Mouse (Mus musculus): ENCODE data around the gene 9930111J21Rik2. TPM values are rescaled to one million over a fixed set of nuclear protein-coding genes. Genes with fewer than 3 reads are reported as not detected.
"Not testable (repeated sequence)": the region's sequence is repeated elsewhere in the genome, so short reads cannot be mapped to it uniquely, and the experiment has no call there.

9930111J21Rik2 gene
- polyA plus RNA-seq, 1 experiment from 2014 or later: 0.13 TPM

DNA sequence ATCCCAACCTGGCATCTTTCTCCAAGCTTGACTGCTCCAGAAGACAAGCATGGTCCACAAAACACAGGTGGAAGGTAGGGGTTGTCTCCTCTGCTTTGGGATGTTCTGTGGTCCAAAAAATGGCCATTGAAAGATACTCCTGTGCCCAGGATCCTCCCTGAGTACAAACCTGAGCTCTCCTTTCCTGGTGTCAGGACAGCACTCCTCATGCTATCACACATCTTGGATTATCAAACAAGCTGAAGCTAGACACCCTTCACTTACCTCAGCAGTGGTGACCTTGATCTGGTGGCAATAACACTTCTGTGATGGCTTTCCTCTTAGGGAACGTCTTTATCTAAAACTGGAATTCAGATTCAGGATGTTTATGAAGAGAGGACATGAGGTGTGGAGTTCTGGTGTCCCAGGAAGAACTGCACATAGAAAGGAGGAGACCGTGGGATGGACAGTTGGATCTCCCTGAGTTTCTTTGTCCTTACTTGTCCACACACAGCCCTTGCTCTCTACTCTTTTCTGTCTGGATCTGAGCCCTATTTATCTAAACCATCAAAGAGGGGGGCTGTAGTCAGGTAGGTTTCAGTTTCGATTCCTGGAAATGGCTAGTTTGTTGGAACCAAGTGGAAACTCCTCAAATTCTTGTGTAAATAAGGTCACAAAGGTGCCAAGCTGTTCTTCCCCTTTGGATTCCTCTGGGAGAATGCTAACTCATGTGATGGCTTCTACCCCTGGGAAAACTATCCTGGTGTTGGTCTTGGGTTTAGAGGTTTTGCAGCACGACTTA lies 59.1 kb downstream of the 9930111J21Rik2 start, which contains the start of gene Gm12185:
TSS of gene Gm12185 (minus strand) at position 487 of the 781 bp plus-strand sequence.
- not testable (repeated sequence) for H3K4me1 ChIP-seq; H3K27me3 ChIP-seq; ATAC-seq; H3K4me3 ChIP-seq; H3K9ac ChIP-seq; H3K9me3 ChIP-seq (replicated peaks); H3K4me2 ChIP-seq; H3K27ac ChIP-seq; H3K36me3 ChIP-seq (ENCODE audit: poor library complexity, severe bottlenecking)
- 65% methylated on average over 4 of the region's 4 CpGs for WGBS

- not testable (repeated sequence) for H3K9me3 ChIP-seq (replicated peaks); H3K4me1 ChIP-seq; H3K27ac ChIP-seq; H3K4me3 ChIP-seq; H3K27me3 ChIP-seq; H3K36me3 ChIP-seq (ENCODE audit: poor library complexity, severe bottlenecking); H3K9ac ChIP-seq; H3K4me2 ChIP-seq; ATAC-seq
- WGBS: 88% methylated on average over 2 of the region's 2 CpGs
Observed at GRCm38 (mm10) chr11:48989981-48990380, 61.1 kb downstream of the 9930111J21Rik2 start.

- H3K4me3 ChIP-seq; H3K36me3 ChIP-seq (ENCODE audit: poor library complexity, severe bottlenecking); H3K27me3 ChIP-seq; H3K4me1 ChIP-seq; H3K9ac ChIP-seq; H3K27ac ChIP-seq; H3K4me2 ChIP-seq; ATAC-seq; H3K9me3 ChIP-seq (replicated peaks): not testable (repeated sequence)
- 86% methylated on average over 2 of the region's 3 CpGs for WGBS
Observed at GRCm38 (mm10) chr11:48988219-48988618, 62.8 kb downstream of the 9930111J21Rik2 start.

GRCm38 (mm10) chr11:48982848-48983247 lies 68.2 kb downstream of the 9930111J21Rik2 start:
- WGBS: no CpG with 5 or more reads among the region's 3 CpGs
- not testable (repeated sequence) for ATAC-seq; H3K36me3 ChIP-seq (ENCODE audit: poor library complexity, severe bottlenecking); H3K9me3 ChIP-seq (replicated peaks); H3K9ac ChIP-seq; H3K27me3 ChIP-seq; H3K4me2 ChIP-seq; H3K27ac ChIP-seq; H3K4me1 ChIP-seq; H3K4me3 ChIP-seq

- not testable (repeated sequence) for H3K9ac ChIP-seq; H3K4me2 ChIP-seq; H3K27me3 ChIP-seq; H3K27ac ChIP-seq; H3K4me1 ChIP-seq; H3K36me3 ChIP-seq (ENCODE audit: poor library complexity, severe bottlenecking); H3K4me3 ChIP-seq; H3K9me3 ChIP-seq (replicated peaks); ATAC-seq
- no CpG with 5 or more reads among the region's 5 CpGs for WGBS
Observed at GRCm38 (mm10) chr11:48980052-48980451, 71.0 kb downstream of the 9930111J21Rik2 start.

- not testable (repeated sequence) for H3K27ac ChIP-seq; H3K4me2 ChIP-seq; H3K27me3 ChIP-seq; H3K4me1 ChIP-seq; ATAC-seq; H3K36me3 ChIP-seq (ENCODE audit: poor library complexity, severe bottlenecking); H3K9me3 ChIP-seq (replicated peaks); H3K4me3 ChIP-seq; H3K9ac ChIP-seq
- WGBS: no CpG with 5 or more reads among the region's 3 CpGs
Observed at GRCm38 (mm10) chr11:48979251-48979650, 71.8 kb downstream of the 9930111J21Rik2 start, which contains the start of gene 9930111J21Rik1. Gene 9930111J21Rik1, minus strand, starts transcription at chr11:48979398.

DNA sequence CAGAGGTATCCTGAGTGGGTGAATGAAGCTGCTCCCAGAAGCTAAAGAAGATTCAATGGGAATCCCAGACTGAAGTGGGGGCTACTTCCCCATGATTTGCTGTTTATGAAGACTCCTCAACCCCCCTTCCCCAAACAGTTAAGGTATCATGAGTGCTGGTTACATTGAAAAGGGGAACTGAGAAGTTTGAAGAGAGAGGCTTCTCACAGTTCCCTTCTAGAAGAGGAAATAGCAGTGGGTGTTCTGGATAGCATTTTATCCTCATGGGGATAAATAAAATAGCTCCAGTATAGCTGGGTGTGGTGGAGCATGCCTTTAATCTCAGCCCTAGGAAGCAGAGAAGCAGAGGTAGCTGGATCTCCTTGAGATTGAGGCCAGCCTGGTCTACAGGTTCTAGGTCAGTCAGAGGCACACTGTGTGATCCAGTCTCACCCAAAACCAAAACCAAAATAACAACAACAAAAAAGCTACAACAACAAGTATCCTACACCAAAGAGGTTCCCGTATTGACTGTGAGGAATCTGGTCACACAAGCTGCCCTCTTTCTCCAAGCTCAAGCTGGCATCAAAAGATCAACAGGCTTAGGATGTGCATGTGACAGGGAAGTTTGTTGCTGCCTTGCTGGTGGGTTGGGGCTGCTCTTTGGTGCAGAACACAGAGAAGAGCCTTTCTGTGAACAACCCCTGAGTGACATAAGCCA lies 72.7 kb downstream of the 9930111J21Rik2 start, which contains the start of gene Olfr56:
TSS of gene Olfr56 (plus strand) at position 650 of the 700 bp plus-strand sequence.
- H3K4me2 ChIP-seq; H3K4me3 ChIP-seq; H3K36me3 ChIP-seq (ENCODE audit: poor library complexity, severe bottlenecking); H3K9ac ChIP-seq; H3K9me3 ChIP-seq (replicated peaks); H3K27ac ChIP-seq; ATAC-seq; H3K27me3 ChIP-seq; H3K4me1 ChIP-seq: not testable (repeated sequence)
- no CpG with 5 or more reads among the region's 1 CpGs for WGBS

DNA sequence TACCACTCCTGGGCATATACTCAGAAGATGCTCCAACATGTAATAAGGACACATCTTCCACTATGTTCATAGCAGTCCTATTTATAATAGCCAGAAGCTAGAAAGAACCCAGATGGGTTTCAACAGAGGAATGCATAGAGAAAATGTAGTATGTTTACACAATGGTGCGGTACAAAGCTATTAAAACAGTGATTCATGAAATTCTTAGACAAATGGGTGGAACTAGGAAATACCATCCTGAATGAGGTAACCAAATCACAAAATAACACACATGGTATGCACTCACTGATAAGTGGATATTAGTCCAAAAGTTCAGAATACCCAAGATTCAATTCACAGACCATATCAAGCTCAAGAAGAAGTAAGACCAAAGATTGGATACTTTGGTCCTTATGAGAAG lies 76.4 kb downstream of the 9930111J21Rik2 start:
- not testable (repeated sequence) for H3K4me1 ChIP-seq; H3K4me3 ChIP-seq; H3K4me2 ChIP-seq; ATAC-seq; H3K36me3 ChIP-seq (ENCODE audit: poor library complexity, severe bottlenecking); H3K27me3 ChIP-seq; H3K27ac ChIP-seq; H3K9me3 ChIP-seq (replicated peaks); H3K9ac ChIP-seq
- no CpG with 5 or more reads among the region's 1 CpGs for WGBS

Other genes with a start within 250 kb of the 9930111J21Rik2 start
- 6.0 and 7.4 TPM in 2 replicates for gene Trim41, start 233.9 kb downstream of the 9930111J21Rik2 start, polyA plus RNA-seq (2015; fragmentation: Nextera tagmentation; extraction: Ambion mirVana)
- gene Trim7, start 225.1 kb downstream of the 9930111J21Rik2 start, polyA plus RNA-seq (2015; fragmentation: Nextera tagmentation; extraction: Ambion mirVana): 0.71 and 0.80 TPM in 2 replicates
- 4.2 and 5.2 TPM in 2 replicates for gene Gm12184, start 224.6 kb downstream of the 9930111J21Rik2 start, polyA plus RNA-seq (2015; fragmentation: Nextera tagmentation; extraction: Ambion mirVana)
- gene Irgm1, start 179.6 kb downstream of the 9930111J21Rik2 start, polyA plus RNA-seq (2015; fragmentation: Nextera tagmentation; extraction: Ambion mirVana): 1.6 and 1.9 TPM in 2 replicates
- 0.08 TPM in 1 of 2 replicates, not detected in the other for gene Gm5431, start 149.0 kb downstream of the 9930111J21Rik2 start, polyA plus RNA-seq (2015; fragmentation: Nextera tagmentation; extraction: Ambion mirVana)
- gene Psme2b, start 105.1 kb downstream of the 9930111J21Rik2 start, polyA plus RNA-seq (2015; fragmentation: Nextera tagmentation; extraction: Ambion mirVana): 1.5 and 2.2 TPM in 2 replicates
- gene Olfr56, start 72.4 kb downstream of the 9930111J21Rik2 start, polyA plus RNA-seq (2015; fragmentation: Nextera tagmentation; extraction: Ambion mirVana): not detected in 2 replicates
- 0.15 and 0.24 TPM in 2 replicates for gene 9930111J21Rik1, start 71.8 kb downstream of the 9930111J21Rik2 start, polyA plus RNA-seq (2015; fragmentation: Nextera tagmentation; extraction: Ambion mirVana)
- gene Gm12185, start 59.0 kb downstream of the 9930111J21Rik2 start, polyA plus RNA-seq (2015; fragmentation: Nextera tagmentation; extraction: Ambion mirVana): not detected in 2 replicates
- not detected in 2 replicates for gene Tgtp1, start 57.1 kb downstream of the 9930111J21Rik2 start, polyA plus RNA-seq (2015; fragmentation: Nextera tagmentation; extraction: Ambion mirVana)
- not detected in 2 replicates for gene Tgtp2, start 13.0 kb upstream of the 9930111J21Rik2 start, polyA plus RNA-seq (2015; fragmentation: Nextera tagmentation; extraction: Ambion mirVana)
- 0.27 and 0.47 TPM in 2 replicates for gene Ifi47, start 25.3 kb upstream of the 9930111J21Rik2 start, polyA plus RNA-seq (2015; fragmentation: Nextera tagmentation; extraction: Ambion mirVana)
- not detected in 2 replicates for gene Olfr1396, start 63.6 kb upstream of the 9930111J21Rik2 start, polyA plus RNA-seq (2015; fragmentation: Nextera tagmentation; extraction: Ambion mirVana)
- not detected in 2 replicates for gene Olfr1395, start 91.0 kb upstream of the 9930111J21Rik2 start, polyA plus RNA-seq (2015; fragmentation: Nextera tagmentation; extraction: Ambion mirVana)
- gene Olfr1394, start 103.1 kb upstream of the 9930111J21Rik2 start, polyA plus RNA-seq (2015; fragmentation: Nextera tagmentation; extraction: Ambion mirVana): not detected in 2 replicates
- 0.03 and 0.26 TPM in 2 replicates for gene Btnl9, start 135.9 kb upstream of the 9930111J21Rik2 start, polyA plus RNA-seq (2015; fragmentation: Nextera tagmentation; extraction: Ambion mirVana)
- gene Zfp62, start 152.1 kb upstream of the 9930111J21Rik2 start, polyA plus RNA-seq (2015; fragmentation: Nextera tagmentation; extraction: Ambion mirVana): 58.5 and 58.6 TPM in 2 replicates
- 25.5 and 30.6 TPM in 2 replicates for gene Mgat1, start 192.9 kb upstream of the 9930111J21Rik2 start, polyA plus RNA-seq (2015; fragmentation: Nextera tagmentation; extraction: Ambion mirVana)
- gene Olfr1393, start 227.1 kb upstream of the 9930111J21Rik2 start, polyA plus RNA-seq (2015; fragmentation: Nextera tagmentation; extraction: Ambion mirVana): 0.08 and 0.13 TPM in 2 replicates
- not detected in 2 replicates for gene Olfr1392, start 234.0 kb upstream of the 9930111J21Rik2 start, polyA plus RNA-seq (2015; fragmentation: Nextera tagmentation; extraction: Ambion mirVana)

Data from forebrain, embryonic 13.5 days (tissue).